Mouse (Mus musculus) spleen, adult 2 months (tissue): ENCODE data around the gene Nat9.

Source experiments
- CTCF ChIP-seq: fragments of 200-500 bp; IDR thresholded peaks from 2 replicates; pipeline ENCODE4 v1.5.1; 2011; ENCODE audit warnings: mild to moderate bottlenecking, inconsistent platforms; ENCODE audit not compliant: insufficient read depth, insufficient read length, insufficient replicate concordance; ENCODE audit errors: extremely low read depth
- POLR2A ChIP-seq: fragments of 200-500 bp; IDR thresholded peaks from 2 replicates; pipeline ENCODE4 v1.6.1; 2011; ENCODE audit warnings: low read depth, low read length, inconsistent platforms

GRCm38 (mm10) chr11:115167631-115168249 lies 19.9 kb downstream of the Nat9 start:
- TF ChIP-seq CTCF (no peak), POLR2A (no peak)
